Mouse (Mus musculus) E14TG2a.4 (cell line): ENCODE measurements around the gene Gprin1.
A peak's percentile ranks its signal among the peaks of the same experiment; 100 is the strongest.
"Not testable (repeated sequence)": the region's sequence is repeated elsewhere in the genome, so short reads cannot be mapped to it uniquely, and the experiment has no call there.

Experiments used
- H3K27me3 ChIP-seq: 2 replicates; pipeline ENCODE4 v1.6.1; 2014; ENCODE audit warnings: low read length, control low read depth; ENCODE audit not compliant: insufficient read depth
- H3K36me3 ChIP-seq: 2 replicates; pipeline ENCODE4 v1.6.1; 2014; ENCODE audit warnings: low read length, control low read depth; ENCODE audit not compliant: insufficient read depth
- H3K4me1 ChIP-seq: replicated peaks from 2 replicates; pipeline ENCODE4 v1.6.1; 2014; ENCODE audit warnings: low read depth, low read length, control low read depth
- H3K4me3 ChIP-seq: replicated peaks from 2 replicates; pipeline ENCODE4 v1.5.1; 2014; ENCODE audit warnings: mild to moderate bottlenecking, low read length
- H3K9me3 ChIP-seq: 2 replicates; pipeline ENCODE4 v1.6.1; 2014; ENCODE audit warnings: low read length, control low read depth
- CTCF ChIP-seq: conservative IDR thresholded peaks from 2 replicates; pipeline ENCODE4 v1.5.1; 2014; ENCODE audit warnings: low read length
- NANOG ChIP-seq: IDR thresholded peaks from 2 replicates; pipeline ENCODE4 v1.6.1; 2014; ENCODE audit warnings: borderline replicate concordance, low read length, mixed read lengths
- POU5F1 ChIP-seq: IDR thresholded peaks from 2 replicates; pipeline ENCODE4 v1.6.1; 2014; ENCODE audit warnings: low read length, borderline replicate concordance

Gprin1 gene

DNA sequence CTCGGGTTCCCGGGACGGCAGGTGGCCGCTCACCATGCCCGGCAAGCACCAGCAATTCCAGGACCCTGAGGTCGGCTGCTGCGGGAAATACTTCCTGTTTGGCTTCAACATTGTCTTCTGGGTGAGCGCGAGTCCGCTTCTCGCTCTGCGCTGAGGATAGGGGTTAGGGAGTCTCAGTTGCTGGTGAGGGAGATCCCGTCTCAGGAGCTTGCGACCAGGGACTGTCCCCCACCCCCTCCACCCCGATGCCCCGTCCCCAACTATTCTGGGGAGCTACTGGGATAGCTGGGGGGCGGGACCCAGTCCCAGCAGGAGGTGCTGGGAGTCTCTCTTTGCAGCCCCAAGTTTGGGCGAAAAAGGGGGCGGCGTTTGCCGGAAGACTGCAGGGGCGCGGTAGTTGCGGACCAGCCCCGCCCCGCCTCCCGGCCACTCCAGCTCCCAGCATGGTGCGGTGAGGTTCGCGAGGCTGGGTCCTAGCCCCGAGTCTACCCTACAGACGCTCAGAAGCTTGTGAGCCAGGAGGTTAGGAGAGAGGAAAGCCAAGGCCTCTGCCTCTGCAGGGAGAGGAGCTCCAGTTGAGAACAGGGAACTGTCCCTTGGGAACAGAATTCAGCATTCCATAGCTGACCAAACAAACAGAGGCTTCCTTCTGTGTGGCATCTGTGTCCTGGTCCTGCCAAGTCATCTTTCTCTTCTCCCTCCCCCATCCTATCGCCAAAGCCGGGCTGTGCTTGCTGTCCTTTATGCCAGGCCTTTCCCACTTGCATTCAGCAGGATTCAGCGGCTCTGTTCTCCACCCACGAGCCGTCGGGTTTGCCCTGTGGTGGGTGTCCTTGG lies 40.1 kb upstream of the Gprin1 start:
- H3K36me3 ChIP-seq = no peaks in the 10 kb centered on the region
- peaks cover 77% of the 10 kb centered on the region for H3K4me1 ChIP-seq
- peak overlapping the region; percentile 87 for H3K4me3 ChIP-seq
- TF ChIP-seq NANOG = no peak
- H3K27me3 ChIP-seq = peaks cover 33% of the 10 kb centered on the region
- H3K9me3 ChIP-seq = no peaks in the 10 kb centered on the region

DNA sequence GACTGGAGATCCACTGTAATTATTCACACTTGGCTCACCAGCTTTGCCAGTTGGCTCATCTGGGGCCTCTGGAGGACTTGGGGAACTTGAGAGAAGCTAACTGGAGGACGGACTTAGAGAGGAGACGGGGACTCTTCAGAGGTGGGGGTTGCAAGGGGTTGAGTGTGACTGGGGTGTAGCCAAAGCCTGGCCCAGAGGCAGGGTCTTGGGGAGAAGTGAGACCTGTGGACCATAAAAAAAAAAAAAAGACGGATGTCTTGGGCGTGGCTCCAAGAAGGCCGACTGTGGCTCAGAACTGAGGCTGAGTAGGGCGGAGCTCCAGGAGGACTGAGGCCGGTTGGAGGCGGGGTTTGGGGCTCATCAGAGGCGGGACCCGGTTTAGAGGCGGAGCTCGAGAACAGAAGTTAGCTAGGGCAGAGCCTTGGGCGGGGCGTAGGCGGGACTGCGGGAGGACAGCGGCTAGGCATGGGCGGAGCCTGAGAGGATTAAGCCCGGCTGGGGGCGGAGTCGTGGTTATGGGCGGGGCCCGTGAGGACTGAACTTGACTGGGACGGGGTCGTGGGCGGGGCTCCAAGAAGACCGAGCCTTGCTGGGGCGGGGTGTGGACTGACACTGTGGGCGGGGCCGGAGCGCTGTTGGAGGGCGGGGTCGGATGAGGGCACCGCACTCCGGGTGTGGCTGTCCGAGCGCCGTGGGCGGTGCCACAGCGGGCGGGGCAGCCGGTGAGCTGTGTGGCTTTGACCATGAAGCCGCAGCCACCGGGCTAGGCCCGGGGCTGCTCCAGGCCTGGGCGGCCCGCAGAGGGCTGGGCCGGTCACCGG lies 39.3 kb upstream of the Gprin1 start, which contains the start of gene Tspan17:
Gene Tspan17, plus strand, starts transcription at position 638 of the 821 bp plus-strand sequence.
- TF ChIP-seq NANOG = no peak
- TF ChIP-seq CTCF = no peak
- TF ChIP-seq POU5F1 = no peak
- no peaks in the 10 kb centered on the region for H3K36me3 ChIP-seq
- H3K27me3 ChIP-seq = peaks cover 38% of the 10 kb centered on the region
- peaks cover 77% of the 10 kb centered on the region for H3K4me1 ChIP-seq
- peak within 1 kb of the TSS; percentile 87 for H3K4me3 ChIP-seq
- H3K9me3 ChIP-seq = no peaks in the 10 kb centered on the region; the same call in 1 of the 2 replicates

DNA sequence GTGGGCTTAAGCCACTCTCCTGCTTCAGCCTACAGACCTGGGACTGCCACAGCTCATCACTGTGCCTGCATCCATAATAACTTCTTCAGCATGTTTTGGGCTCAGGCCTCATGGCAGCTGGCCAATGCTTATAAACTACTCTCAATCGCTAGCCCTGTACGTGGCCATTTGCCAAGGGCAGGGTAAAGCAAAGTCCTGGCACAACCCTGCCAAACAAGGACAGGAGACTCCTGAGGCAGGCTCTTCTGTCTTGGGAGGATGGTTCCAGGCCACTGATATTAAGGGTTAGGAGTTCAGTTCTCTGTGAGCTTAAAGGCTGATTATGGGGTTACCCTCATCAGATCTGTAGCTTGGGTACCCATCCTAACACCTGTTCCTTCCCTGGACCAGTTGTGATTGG lies 37.9 kb upstream of the Gprin1 start:
- peaks cover 38% of the 10 kb centered on the region for H3K27me3 ChIP-seq
- peaks cover 75% of the 10 kb centered on the region for H3K4me1 ChIP-seq
- H3K9me3 ChIP-seq, H3K36me3 ChIP-seq, H3K4me3 ChIP-seq: not testable (repeated sequence)

DNA sequence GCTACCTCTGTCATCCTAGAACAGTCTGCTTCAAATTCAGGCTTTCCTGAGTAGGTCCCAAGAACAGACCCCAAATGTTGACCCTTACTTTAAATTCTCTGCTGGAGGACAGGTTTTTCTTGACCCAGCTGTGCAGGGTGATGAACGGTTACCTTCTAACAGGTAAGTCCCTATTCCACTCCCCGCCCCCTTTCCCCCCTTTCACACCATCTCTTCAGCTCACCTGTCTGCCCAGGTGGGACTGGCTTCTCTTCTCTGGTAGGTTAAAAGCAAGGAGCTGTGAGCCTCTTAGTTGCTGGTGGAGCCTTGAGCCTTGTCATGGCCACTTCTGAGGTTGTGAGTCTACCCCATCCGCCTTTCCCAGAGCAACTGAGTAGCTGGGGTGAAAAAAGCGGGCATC lies 34.0 kb upstream of the Gprin1 start, which contains the start of gene Eif4e1b:
Gene Eif4e1b, plus strand, starts transcription at position 301 of the 400 bp plus-strand sequence.
- Histone ChIP-seq H3K4me3 (0 out of 2 replicates have a peak within 1 kb of the TSS, but pooled peaks have one; percentile 13), H3K4me1 (peaks cover 50% of the 10 kb centered on the region), H3K36me3 (no peaks in the 10 kb centered on the region), H3K27me3 (peaks cover 36% of the 10 kb centered on the region), H3K9me3 (peaks cover 38% of the 10 kb centered on the region)
- no peak for TF ChIP-seq CTCF
- TF ChIP-seq NANOG = no peak

DNA sequence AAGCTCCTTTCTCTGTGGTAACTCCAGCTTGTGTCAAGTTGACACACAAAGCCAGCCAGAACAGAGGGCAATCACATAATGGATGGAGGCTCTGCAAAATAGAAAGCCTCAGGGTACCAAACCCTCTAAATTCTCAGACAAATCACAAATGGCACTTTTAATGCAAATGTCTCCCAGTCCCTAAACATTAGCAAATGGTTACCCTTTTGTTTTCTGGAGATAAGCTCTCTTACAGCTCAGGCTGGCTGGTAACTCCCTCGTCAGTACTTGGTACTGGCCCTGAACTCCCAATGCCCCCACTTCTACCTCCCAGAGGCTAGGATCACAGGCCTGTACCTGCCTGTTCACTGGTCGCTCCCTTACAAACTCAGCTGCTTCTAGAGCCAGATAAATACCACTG lies 33.6 kb upstream of the Gprin1 start:
- TF ChIP-seq CTCF (no peak), POU5F1 (no peak), NANOG (peak; percentile 93)
- Histone ChIP-seq H3K36me3 (no peaks in the 10 kb centered on the region), H3K27me3 (peaks cover 36% of the 10 kb centered on the region), H3K9me3 (peaks cover 43% of the 10 kb centered on the region), H3K4me1 (peaks cover 45% of the 10 kb centered on the region), H3K4me3 (no peak overlapping the region)

DNA sequence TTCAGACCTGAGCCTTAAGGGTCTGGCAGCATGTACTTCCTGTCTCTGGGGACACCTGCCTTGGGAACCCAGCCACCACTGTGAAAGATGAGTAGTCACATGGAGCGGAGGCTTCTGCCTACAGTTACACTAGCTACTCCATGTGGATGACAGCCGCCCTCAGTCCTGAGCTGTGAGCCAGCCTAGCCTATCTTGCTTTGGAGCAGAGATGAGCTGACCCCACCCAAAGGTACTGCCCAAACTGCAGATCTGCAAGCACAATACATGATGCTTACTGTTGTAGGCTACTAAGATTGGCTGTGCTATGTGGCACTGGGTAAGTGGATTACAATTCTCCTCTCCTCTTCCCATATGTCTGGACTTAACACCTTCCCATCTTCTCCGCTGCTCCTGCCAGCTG lies 31.4 kb upstream of the Gprin1 start:
- Histone ChIP-seq H3K27me3 (peaks cover 20% of the 10 kb centered on the region), H3K4me3 (no peak overlapping the region), H3K36me3 (no peaks in the 10 kb centered on the region), H3K9me3 (peaks cover 64% of the 10 kb centered on the region), H3K4me1 (peaks cover 34% of the 10 kb centered on the region)
- no peak for TF ChIP-seq NANOG

DNA sequence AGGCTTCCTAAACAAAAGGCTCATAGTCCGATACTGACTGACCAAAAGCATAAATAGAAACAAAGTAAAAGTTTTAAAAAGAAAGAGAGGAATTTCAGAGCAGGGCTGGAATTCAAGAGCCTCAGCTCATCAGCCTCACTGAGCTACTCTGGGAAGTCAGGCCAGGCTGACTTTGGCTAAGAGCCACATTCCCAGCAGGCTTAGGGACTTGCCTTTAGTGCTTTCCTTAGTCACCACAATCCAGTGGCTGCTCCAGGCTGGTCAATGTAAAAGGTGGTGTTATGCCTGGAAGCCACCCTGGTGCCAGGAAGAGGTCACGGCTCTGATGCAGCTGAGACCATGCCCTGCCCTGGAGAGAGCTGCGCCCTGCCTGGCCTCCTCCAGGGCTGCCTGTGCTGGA lies 30.9 kb upstream of the Gprin1 start:
- H3K4me1 ChIP-seq = peaks cover 31% of the 10 kb centered on the region
- no peaks in the 10 kb centered on the region for H3K36me3 ChIP-seq
- H3K4me3 ChIP-seq = no peak overlapping the region
- peaks cover 69% of the 10 kb centered on the region for H3K9me3 ChIP-seq
- TF ChIP-seq NANOG = no peak
- TF ChIP-seq POU5F1 = no peak
- TF ChIP-seq CTCF = no peak
- peaks cover 18% of the 10 kb centered on the region for H3K27me3 ChIP-seq

DNA sequence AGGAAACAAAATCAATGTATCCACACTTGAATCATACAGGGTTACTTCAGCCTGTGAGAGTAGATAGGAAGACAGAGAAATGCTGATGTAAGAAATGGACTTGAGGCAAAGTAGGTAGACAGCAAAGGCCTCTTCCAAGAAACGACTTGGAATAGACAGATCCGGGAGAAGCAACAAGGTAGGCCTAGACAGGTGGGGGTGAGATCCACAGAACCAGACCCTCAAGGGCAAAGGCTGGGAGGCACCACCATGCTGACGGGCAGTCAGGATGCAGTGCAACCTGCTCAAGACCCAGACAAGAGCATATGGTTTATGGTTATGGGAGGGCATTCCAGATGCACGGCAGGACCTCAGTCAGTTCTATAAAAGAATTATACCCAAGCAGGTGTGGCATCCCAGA lies 17.3 kb upstream of the Gprin1 start:
- H3K4me3 ChIP-seq = no peak overlapping the region
- H3K4me1 ChIP-seq = peaks cover 20% of the 10 kb centered on the region
- TF ChIP-seq CTCF (no peak), NANOG (no peak), POU5F1 (no peak)
- peaks cover 57% of the 10 kb centered on the region for H3K27me3 ChIP-seq
- no peaks in the 10 kb centered on the region for H3K36me3 ChIP-seq
- H3K9me3 ChIP-seq = peaks cover 26% of the 10 kb centered on the region
